Mouse (Mus musculus): ENCODE data around the gene Ccdc172.

- TF ChIP-seq CTCF (IDR thresholded peaks at IDR 0.05; ENCODE audit: borderline replicate concordance, control insufficient read depth, extremely low read depth, insufficient read depth, low read length, poor library complexity) (no peak), POLR2A (IDR thresholded peaks at IDR 0.05; ENCODE audit: control insufficient read depth, extremely low read depth, insufficient read depth, low read length, poor library complexity) (no peak)
These were observed 11.7 kb upstream of the Ccdc172 start for GRCm38 (mm10) chr19:58500049-58500448.

Measured in thymus, adult 2 months (tissue).